Mouse (Mus musculus): ENCODE measurements around the gene Gm20877. TPM values are rescaled to one million over a fixed set of nuclear protein-coding genes. Genes with fewer than 3 reads are reported as not detected.
"Not testable (repeated sequence)": the region's sequence is repeated elsewhere in the genome, so short reads cannot be mapped to it uniquely, and the experiment has no call there.

The Gm20877 gene
- not detected in 2 replicates for total RNA-seq (2012; rRNA removed)

DNA sequence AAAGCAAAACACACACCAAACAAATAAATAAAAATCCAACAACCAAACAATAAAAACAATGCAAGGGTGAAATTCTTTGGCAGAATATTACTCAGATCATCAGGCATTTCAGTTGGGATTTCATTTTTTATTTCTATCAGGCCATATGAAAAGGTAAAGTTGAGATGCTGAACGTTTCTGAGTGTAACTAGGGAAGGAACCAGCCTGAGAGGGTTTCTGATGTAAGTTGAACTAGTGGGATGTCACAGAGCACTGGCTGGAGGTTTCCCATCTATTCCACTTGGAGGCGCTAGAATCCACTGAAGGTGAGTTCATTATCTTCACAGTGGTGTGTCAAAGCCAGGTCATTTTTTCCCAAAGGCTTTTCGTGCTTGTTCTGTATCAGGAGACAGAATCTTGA, at the start of gene Gm20877:
Gene Gm20877 (plus strand): TSS at position 301 of the 400 bp plus-strand sequence.
- H3K9me3 ChIP-seq (ENCODE audit: control insufficient read depth, insufficient read depth, low read depth, low read length); H3K36me3 ChIP-seq (ENCODE audit: control insufficient read depth, insufficient read depth, low read length, poor library complexity, severe bottlenecking); H3K9ac ChIP-seq (ENCODE audit: insufficient read depth, low read depth, low read length, poor library complexity, severe bottlenecking); in situ Hi-C loops (cut with MboI; ENCODE audit: low sequenced_read_pairs in 2 of 2, unreplicated experiment in 2 of 2); H3K27ac ChIP-seq (ENCODE audit: insufficient read depth, low read depth, low read length, poor library complexity, severe bottlenecking); H3K4me3 ChIP-seq (ENCODE audit: insufficient read depth in 1 of 2, low read depth in 1 of 2, low read length in 2 of 2, poor library complexity in 1 of 2, severe bottlenecking in 1 of 2); DNase-seq (ENCODE audit: low read depth, low spot score); H3K4me1 ChIP-seq (ENCODE audit: control insufficient read depth in 2 of 2, insufficient read depth in 2 of 2, low read length in 2 of 2, poor library complexity in 1 of 2): not testable (repeated sequence)

Measured in ES-E14 (cell line).